Mouse (Mus musculus) olfactory bulb, adult 2 months (tissue): ENCODE measurements around the gene Defb7.

ENCODE experiments used
- CTCF ChIP-seq: fragments of 200-500 bp; IDR thresholded peaks from 2 replicates; pipeline ENCODE4 v1.5.1; 2012; ENCODE audit warnings: low read depth, mild to moderate bottlenecking, low read length, moderate library complexity; ENCODE audit not compliant: insufficient read depth
- POLR2A ChIP-seq: fragments of 200-500 bp; IDR thresholded peaks from 2 replicates; pipeline ENCODE4 v1.6.1; 2012; ENCODE audit warnings: mild to moderate bottlenecking, low read depth, low read length, moderate library complexity; ENCODE audit not compliant: insufficient read depth

GRCm38 (mm10) chr8:19535195-19535829, 40.4 kb downstream of the Defb7 start:
- TF ChIP-seq CTCF = no peak
- no peak for TF ChIP-seq POLR2A
